In the genomic region with DNA sequence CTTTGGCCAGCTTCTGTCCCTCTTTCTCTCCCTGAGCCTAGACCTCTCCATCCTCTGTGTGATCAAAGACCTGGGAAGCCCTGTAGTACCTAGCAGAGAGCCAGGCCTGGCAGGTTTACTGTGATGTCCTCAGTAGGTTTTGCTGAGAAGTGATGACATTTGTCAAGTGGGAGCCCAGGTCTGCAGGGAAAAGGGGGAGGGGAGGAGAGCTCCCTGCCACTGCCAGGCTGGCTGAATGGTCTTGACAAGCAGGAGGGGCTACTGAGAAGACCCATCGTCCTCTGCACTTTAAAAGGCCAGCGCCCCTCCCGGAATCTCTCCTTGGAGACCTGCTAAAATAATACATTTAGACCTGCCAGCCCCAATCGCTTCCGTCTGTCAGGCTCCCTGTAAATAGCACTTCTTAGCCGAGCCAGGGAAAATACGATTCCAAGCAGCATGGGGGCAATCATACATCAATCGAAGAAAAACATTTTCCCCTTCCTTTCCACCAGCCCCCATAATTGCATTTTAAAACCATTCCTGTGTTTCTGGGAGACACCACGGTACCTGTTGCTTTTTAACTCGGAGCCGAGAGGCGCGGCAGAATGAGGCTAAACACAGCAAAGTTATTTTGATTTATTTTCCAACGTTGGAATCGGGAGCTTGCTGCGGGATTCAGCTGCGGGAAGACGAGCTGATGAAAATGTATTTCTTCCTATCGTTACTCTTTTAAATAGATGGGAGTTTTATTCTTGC, we compare ENCODE assay signal across 14 mouse cellular contexts.
DNase-seq lines count a peak whose midpoint lies in the region; ATAC-seq lines count a peak whose summit lies in the region.
"Had no signal": no experiment of that assay in that cellular context is flagged by ENCODE, and none has a peak within 500 bp of the region (broad histone marks: within the 10 kb centered on the region; RNA-seq: fewer than 3 reads in every experiment).

No protein-coding gene starts in this region.

- H3K9ac ChIP-seq in heart, embryonic 15.5 days, result 0 out of 2 replicates have a peak overlapping the region, but pooled peaks have one; percentile 2
- no peak overlapping the region for H3K9ac ChIP-seq in neural tube, embryonic 15.5 days (replicated peaks)
- H3K9ac ChIP-seq: forebrain, embryonic 15.5 days; midbrain, embryonic 15.5 days had no signal

- peaks cover 57% of the 10 kb centered on the region for H3K27me3 ChIP-seq in heart, embryonic 15.5 days
- peaks cover 45% of the 10 kb centered on the region for H3K27me3 ChIP-seq in limb, embryonic 10.5 days (ENCODE audit: low read depth, poor library complexity, severe bottlenecking)
- H3K27me3 ChIP-seq in neural tube, embryonic 15.5 days (replicated peaks), result peaks cover 21% of the 10 kb centered on the region
- H3K27me3 ChIP-seq: forebrain, embryonic 15.5 days had no signal

- no peak overlapping the region for H3K4me3 ChIP-seq in heart, embryonic 15.5 days
- 0 out of 2 replicates have a peak overlapping the region, but pooled peaks have one; percentile 4 for H3K4me3 ChIP-seq in limb, embryonic 10.5 days
- no peak overlapping the region for H3K4me3 ChIP-seq in neural tube, embryonic 15.5 days (replicated peaks)
- H3K4me3 ChIP-seq: forebrain, embryonic 15.5 days; midbrain, embryonic 15.5 days had no signal

- WGBS in heart, embryonic 15.5 days, result 30% methylated on average over 19 of the region's 19 CpGs
- 35% methylated on average over 19 of the region's 19 CpGs for WGBS in limb, embryonic 10.5 days
- 13% methylated on average over 19 of the region's 19 CpGs for WGBS in neural tube, embryonic 15.5 days

- peaks cover 13% of the 10 kb centered on the region for H3K4me1 ChIP-seq in heart, embryonic 15.5 days (replicated peaks)
- peaks cover 27% of the 10 kb centered on the region for H3K4me1 ChIP-seq in limb, embryonic 10.5 days
- H3K4me1 ChIP-seq in neural tube, embryonic 15.5 days, result peaks cover 19% of the 10 kb centered on the region

- DNase-seq in heart, postnatal 10 days, result no peak
- peak; percentile 35 for DNase-seq in right cerebral cortex, postnatal 4 days
- DNase-seq in right cerebral cortex, adult 18-20 months, result no peak
- DNase-seq in limb, embryonic 10.5 days (ENCODE audit: low spot score), result no peak
- DNase-seq in gastrocnemius, postnatal 4 days (ENCODE audit: low spot score in 2 of 2), result no peak
- DNase-seq in layer of hippocampus, adult 8-10 months (ENCODE audit: low spot score in 2 of 2), result no peak
- DNase-seq: gastrocnemius, postnatal 25 days had no signal

- H3K27ac ChIP-seq in heart, embryonic 15.5 days, result no peak overlapping the region
- peak overlapping the region; percentile 36; the same call in 1 of the 2 replicates for H3K27ac ChIP-seq in limb, embryonic 10.5 days
- no peak overlapping the region for H3K27ac ChIP-seq in neural tube, embryonic 15.5 days (replicated peaks)
- H3K27ac ChIP-seq: forebrain, embryonic 15.5 days; midbrain, embryonic 15.5 days had no signal

- no peaks in the 10 kb centered on the region for H3K36me3 ChIP-seq in heart, embryonic 15.5 days
- no peaks in the 10 kb centered on the region for H3K36me3 ChIP-seq in limb, embryonic 10.5 days
- no peaks in the 10 kb centered on the region for H3K36me3 ChIP-seq in neural tube, embryonic 15.5 days
- H3K36me3 ChIP-seq: forebrain, embryonic 15.5 days; midbrain, embryonic 15.5 days had no signal

- H3K4me2 ChIP-seq in heart, embryonic 15.5 days, result peak overlapping the region; percentile 41
- peak overlapping the region; percentile 31 for H3K4me2 ChIP-seq in neural tube, embryonic 15.5 days
- H3K4me2 ChIP-seq: forebrain, embryonic 15.5 days; midbrain, embryonic 15.5 days had no signal

- H3K9me3 ChIP-seq in heart, embryonic 15.5 days (replicated peaks), result no peaks in the 10 kb centered on the region
- no peaks in the 10 kb centered on the region for H3K9me3 ChIP-seq in limb, embryonic 10.5 days (replicated peaks)
- H3K9me3 ChIP-seq in neural tube, embryonic 15.5 days (replicated peaks), result no peaks in the 10 kb centered on the region
- H3K9me3 ChIP-seq: forebrain, embryonic 15.5 days; midbrain, embryonic 15.5 days had no signal

- intact Hi-C loops in heart, postnatal 10 days (cut with DNase I), result no loop called here

- ATAC-seq in heart, embryonic 15.5 days (replicated peaks; ENCODE audit: insufficient number of reproducible peaks, insufficient read depth, low FRiP score, low read depth), result no peak
- ATAC-seq in neural tube, embryonic 15.5 days (ENCODE audit: low FRiP score), result no peak
- ATAC-seq: CD4-positive, CD25-positive, alpha-beta regulatory T cell, adult 4 months; forebrain, embryonic 15.5 days; intestine, postnatal 0 days; lung, postnatal 0 days; midbrain, embryonic 15.5 days had no signal
